Mouse (Mus musculus): Measurements from ENCODE around the gene Car12. TPM values are rescaled to one million over a fixed set of nuclear protein-coding genes. Genes with fewer than 3 reads are reported as not detected.

Gene Car12
- total RNA-seq, 2 experiments from 2014 or later: 1.4 to 2.2 TPM

- peak in 1 of 2 experiments; percentile 28 for DNase-seq (ENCODE audit: low spot score in 2 of 2)
Observed at GRCm38 (mm10) chr9:66708816-66709555, 4.5 kb upstream of the Car12 start.

GRCm38 (mm10) chr9:66710626-66711025 is 2.9 kb upstream of the Car12 start:
- peak in 1 of 2 experiments; percentile 54 for DNase-seq (ENCODE audit: low spot score in 2 of 2)

- no peak for DNase-seq (ENCODE audit: low spot score in 2 of 2)
Observed at GRCm38 (mm10) chr9:66714022-66714515, 583 bp downstream of the Car12 start.

- no peak for DNase-seq (ENCODE audit: low spot score in 2 of 2)
Observed at GRCm38 (mm10) chr9:66715361-66715760, 1.9 kb downstream of the Car12 start.

GRCm38 (mm10) chr9:66716533-66716932 is 3.0 kb downstream of the Car12 start:
- DNase-seq (ENCODE audit: low spot score in 2 of 2): no peak

- no peak for DNase-seq (ENCODE audit: low spot score in 2 of 2)
Observed at GRCm38 (mm10) chr9:66720686-66721450, 7.4 kb downstream of the Car12 start.

GRCm38 (mm10) chr9:66722187-66722868 is 8.8 kb downstream of the Car12 start:
- no peak for DNase-seq (ENCODE audit: low spot score in 2 of 2)

GRCm38 (mm10) chr9:66722869-66723272 is 9.4 kb downstream of the Car12 start:
- no peak for DNase-seq (ENCODE audit: low spot score in 2 of 2)

- no peak for DNase-seq (ENCODE audit: low spot score in 2 of 2)
Observed at GRCm38 (mm10) chr9:66725591-66725990, 12.1 kb downstream of the Car12 start.

GRCm38 (mm10) chr9:66727333-66727732 is 13.8 kb downstream of the Car12 start:
- no peak for DNase-seq (ENCODE audit: low spot score in 2 of 2)

- no peak for DNase-seq (ENCODE audit: low spot score in 2 of 2)
Observed at GRCm38 (mm10) chr9:66730556-66730955, 17.1 kb downstream of the Car12 start.

GRCm38 (mm10) chr9:66731284-66731683 is 17.8 kb downstream of the Car12 start:
- no peak for DNase-seq (ENCODE audit: low spot score in 2 of 2)

GRCm38 (mm10) chr9:66732791-66733691 is 19.6 kb downstream of the Car12 start:
- no peak for DNase-seq (ENCODE audit: low spot score in 2 of 2)

- no peak for DNase-seq (ENCODE audit: low spot score in 2 of 2)
Observed at GRCm38 (mm10) chr9:66734568-66734967, 21.1 kb downstream of the Car12 start.

- DNase-seq (ENCODE audit: low spot score in 2 of 2): no peak
Observed at GRCm38 (mm10) chr9:66735122-66735521, 21.6 kb downstream of the Car12 start.

GRCm38 (mm10) chr9:66736016-66736415 is 22.5 kb downstream of the Car12 start:
- DNase-seq (ENCODE audit: low spot score in 2 of 2): no peak

GRCm38 (mm10) chr9:66736551-66736950 is 23.1 kb downstream of the Car12 start:
- DNase-seq (ENCODE audit: low spot score in 2 of 2): no peak

GRCm38 (mm10) chr9:66739516-66739915 is 26.0 kb downstream of the Car12 start:
- no peak for DNase-seq (ENCODE audit: low spot score in 2 of 2)

- no peak for DNase-seq (ENCODE audit: low spot score in 2 of 2)
Observed at GRCm38 (mm10) chr9:66744531-66744930, 31.0 kb downstream of the Car12 start.

- DNase-seq (ENCODE audit: low spot score in 2 of 2): no peak
Observed at GRCm38 (mm10) chr9:66748390-66748789, 34.9 kb downstream of the Car12 start.

- DNase-seq (ENCODE audit: low spot score in 2 of 2): no peak
Observed at GRCm38 (mm10) chr9:66752849-66753248, 39.4 kb downstream of the Car12 start.

All from gastrocnemius, postnatal 4 days (tissue).